Mouse (Mus musculus): ENCODE measurements around the gene Dnase1l2. TPM values are rescaled to one million over a fixed set of nuclear protein-coding genes. Genes with fewer than 3 reads are reported as not detected.

Gene Dnase1l2
- polyA plus RNA-seq (2015; fragmentation: Nextera tagmentation; extraction: Ambion mirVana) = 9.2 and 19.9 TPM in 2 replicates

- Histone ChIP-seq H3K9ac (ENCODE audit: low read length) (peak within 1 kb of the TSS; percentile 17; the same call in 1 of the 2 replicates), H3K4me3 (replicated peaks; ENCODE audit: low read length) (no peak within 1 kb of the TSS), H3K4me1 (ENCODE audit: control insufficient read depth, insufficient read depth, low read length) (no peaks in the 10 kb centered on the region), H3K9me3 (replicated peaks; ENCODE audit: control insufficient read depth, low read length) (no peaks in the 10 kb centered on the region), H3K4me2 (ENCODE audit: low read depth, low read length) (no peak within 1 kb of the TSS), H3K27me3 (ENCODE audit: control insufficient read depth, insufficient read depth, low read length) (no peaks in the 10 kb centered on the region), H3K27ac (ENCODE audit: low read length) (peak within 1 kb of the TSS; percentile 50), H3K36me3 (ENCODE audit: control insufficient read depth, insufficient read depth, low read length) (peaks cover 32% of the 10 kb centered on the region; the same call in 1 of the 2 replicates)
- no peak for ATAC-seq (ENCODE audit: insufficient read depth, low FRiP score)
- 77% methylated on average over 7 of the region's 7 CpGs for WGBS
These were observed at the start of gene Dnase1l2 for GRCm38 (mm10) chr17:24442632-24443155. TSS of gene Dnase1l2 (minus strand) at chr17:24443105.

GRCm38 (mm10) chr17:24490399-24490798, 47.5 kb upstream of the Dnase1l2 start:
- H3K9me3 ChIP-seq (replicated peaks; ENCODE audit: control insufficient read depth, low read length) = no peaks in the 10 kb centered on the region
- H3K9ac ChIP-seq (ENCODE audit: low read length) = no peak overlapping the region
- H3K4me3 ChIP-seq (replicated peaks; ENCODE audit: low read length) = no peak overlapping the region
- peaks cover 10% of the 10 kb centered on the region for H3K4me1 ChIP-seq (ENCODE audit: control insufficient read depth, insufficient read depth, low read length)
- no peaks in the 10 kb centered on the region for H3K36me3 ChIP-seq (ENCODE audit: control insufficient read depth, insufficient read depth, low read length)
- WGBS = 75% methylated on average over 4 of the region's 4 CpGs
- peaks cover 20% of the 10 kb centered on the region for H3K27me3 ChIP-seq (ENCODE audit: control insufficient read depth, insufficient read depth, low read length)
- no peak overlapping the region for H3K27ac ChIP-seq (ENCODE audit: low read length)
- H3K4me2 ChIP-seq (ENCODE audit: low read depth, low read length) = no peak overlapping the region
- no peak for ATAC-seq (ENCODE audit: insufficient read depth, low FRiP score)

GRCm38 (mm10) chr17:24489265-24490030, 46.5 kb upstream of the Dnase1l2 start:
- Histone ChIP-seq H3K27ac (ENCODE audit: low read length) (no peak overlapping the region), H3K9ac (ENCODE audit: low read length) (peak overlapping the region; percentile 81), H3K4me2 (ENCODE audit: low read depth, low read length) (peak overlapping the region; percentile 100), H3K4me1 (ENCODE audit: control insufficient read depth, insufficient read depth, low read length) (peaks cover 10% of the 10 kb centered on the region), H3K27me3 (ENCODE audit: control insufficient read depth, insufficient read depth, low read length) (peaks cover 20% of the 10 kb centered on the region), H3K36me3 (ENCODE audit: control insufficient read depth, insufficient read depth, low read length) (no peaks in the 10 kb centered on the region), H3K9me3 (replicated peaks; ENCODE audit: control insufficient read depth, low read length) (no peaks in the 10 kb centered on the region), H3K4me3 (replicated peaks; ENCODE audit: low read length) (peak overlapping the region; percentile 71)
- ATAC-seq (ENCODE audit: insufficient read depth, low FRiP score) = peak; percentile 23; the same call in 1 of the 2 replicates
- 23% methylated on average over 19 of the region's 19 CpGs for WGBS

GRCm38 (mm10) chr17:24488662-24489264, 45.9 kb upstream of the Dnase1l2 start:
- H3K9ac ChIP-seq (ENCODE audit: low read length) = peak overlapping the region; percentile 81
- no peaks in the 10 kb centered on the region for H3K36me3 ChIP-seq (ENCODE audit: control insufficient read depth, insufficient read depth, low read length)
- peak overlapping the region; percentile 71 for H3K4me3 ChIP-seq (replicated peaks; ENCODE audit: low read length)
- peaks cover 20% of the 10 kb centered on the region for H3K27me3 ChIP-seq (ENCODE audit: control insufficient read depth, insufficient read depth, low read length)
- WGBS = under 1% methylated on average over 58 of the region's 81 CpGs
- H3K27ac ChIP-seq (ENCODE audit: low read length) = no peak overlapping the region
- no peaks in the 10 kb centered on the region for H3K9me3 ChIP-seq (replicated peaks; ENCODE audit: control insufficient read depth, low read length)
- peak; percentile 63 for ATAC-seq (ENCODE audit: insufficient read depth, low FRiP score)
- peak overlapping the region; percentile 100 for H3K4me2 ChIP-seq (ENCODE audit: low read depth, low read length)
- H3K4me1 ChIP-seq (ENCODE audit: control insufficient read depth, insufficient read depth, low read length) = peaks cover 10% of the 10 kb centered on the region

- Histone ChIP-seq H3K27me3 (ENCODE audit: control insufficient read depth, insufficient read depth, low read length) (peaks cover 20% of the 10 kb centered on the region), H3K4me2 (ENCODE audit: low read depth, low read length) (peak within 1 kb of the TSS; percentile 100), H3K36me3 (ENCODE audit: control insufficient read depth, insufficient read depth, low read length) (no peaks in the 10 kb centered on the region), H3K9ac (ENCODE audit: low read length) (peak within 1 kb of the TSS; percentile 81), H3K4me3 (replicated peaks; ENCODE audit: low read length) (peak within 1 kb of the TSS; percentile 71), H3K4me1 (ENCODE audit: control insufficient read depth, insufficient read depth, low read length) (peaks cover 10% of the 10 kb centered on the region), H3K27ac (ENCODE audit: low read length) (no peak within 1 kb of the TSS), H3K9me3 (replicated peaks; ENCODE audit: control insufficient read depth, low read length) (no peaks in the 10 kb centered on the region)
- WGBS = under 1% methylated on average over 45 of the region's 45 CpGs
- peak; percentile 48 for ATAC-seq (ENCODE audit: insufficient read depth, low FRiP score)
These were observed 45.3 kb upstream of the Dnase1l2 start, which contains the start of gene Caskin1 for GRCm38 (mm10) chr17:24488186-24488661. TSS of gene Caskin1 (plus strand) at chr17:24488601.

- no peak overlapping the region for H3K4me3 ChIP-seq (replicated peaks; ENCODE audit: low read length)
- H3K4me1 ChIP-seq (ENCODE audit: control insufficient read depth, insufficient read depth, low read length) = peaks cover 14% of the 10 kb centered on the region
- H3K9ac ChIP-seq (ENCODE audit: low read length) = no peak overlapping the region
- no peaks in the 10 kb centered on the region for H3K9me3 ChIP-seq (replicated peaks; ENCODE audit: control insufficient read depth, low read length)
- H3K4me2 ChIP-seq (ENCODE audit: low read depth, low read length) = no peak overlapping the region
- ATAC-seq (ENCODE audit: insufficient read depth, low FRiP score) = no peak
- H3K36me3 ChIP-seq (ENCODE audit: control insufficient read depth, insufficient read depth, low read length) = no peaks in the 10 kb centered on the region
- peaks cover 17% of the 10 kb centered on the region for H3K27me3 ChIP-seq (ENCODE audit: control insufficient read depth, insufficient read depth, low read length)
- WGBS = 45% methylated on average over 11 of the region's 11 CpGs
- no peak overlapping the region for H3K27ac ChIP-seq (ENCODE audit: low read length)
These were observed 42.4 kb upstream of the Dnase1l2 start for GRCm38 (mm10) chr17:24485090-24485860.

- H3K9ac ChIP-seq (ENCODE audit: low read length) = no peak overlapping the region
- 91% methylated on average over 3 of the region's 3 CpGs for WGBS
These were observed 40.6 kb upstream of the Dnase1l2 start for GRCm38 (mm10) chr17:24483495-24483894.

GRCm38 (mm10) chr17:24481027-24481815, 38.3 kb upstream of the Dnase1l2 start:
- Histone ChIP-seq H3K4me1 (ENCODE audit: control insufficient read depth, insufficient read depth, low read length) (peaks cover 10% of the 10 kb centered on the region), H3K9ac (ENCODE audit: low read length) (no peak overlapping the region), H3K27ac (ENCODE audit: low read length) (no peak overlapping the region), H3K4me2 (ENCODE audit: low read depth, low read length) (no peak overlapping the region), H3K27me3 (ENCODE audit: control insufficient read depth, insufficient read depth, low read length) (no peaks in the 10 kb centered on the region), H3K36me3 (ENCODE audit: control insufficient read depth, insufficient read depth, low read length) (peaks cover under 1% of the 10 kb centered on the region; the same call in 1 of the 2 replicates), H3K9me3 (replicated peaks; ENCODE audit: control insufficient read depth, low read length) (no peaks in the 10 kb centered on the region), H3K4me3 (replicated peaks; ENCODE audit: low read length) (no peak overlapping the region)
- ATAC-seq (ENCODE audit: insufficient read depth, low FRiP score) = no peak
- WGBS = 91% methylated on average over 20 of the region's 20 CpGs

More at GRCm38 (mm10) chr17:24483495-24483894, 40.6 kb upstream of the Dnase1l2 start:
- H3K4me1 ChIP-seq (ENCODE audit: control insufficient read depth, insufficient read depth, low read length) = peaks cover 6% of the 10 kb centered on the region; the same call in 1 of the 2 replicates
- H3K27me3 ChIP-seq (ENCODE audit: control insufficient read depth, insufficient read depth, low read length) = peaks cover 12% of the 10 kb centered on the region
- no peak for ATAC-seq (ENCODE audit: insufficient read depth, low FRiP score)
- H3K9me3 ChIP-seq (replicated peaks; ENCODE audit: control insufficient read depth, low read length) = no peaks in the 10 kb centered on the region
- no peak overlapping the region for H3K4me3 ChIP-seq (replicated peaks; ENCODE audit: low read length)
- no peaks in the 10 kb centered on the region for H3K36me3 ChIP-seq (ENCODE audit: control insufficient read depth, insufficient read depth, low read length)
- H3K27ac ChIP-seq (ENCODE audit: low read length) = no peak overlapping the region
- no peak overlapping the region for H3K4me2 ChIP-seq (ENCODE audit: low read depth, low read length)

Data from stomach, embryonic 16.5 days (tissue).